Mouse (Mus musculus): ENCODE results near the gene Map3k12. TPM values are rescaled to one million over a fixed set of nuclear protein-coding genes. Genes with fewer than 3 reads are reported as not detected.

The Map3k12 gene
- total and polyA plus RNA-seq, 3 experiments = 5.2 to 15.1 (median 10.6) TPM

- DNase-seq = no peak
Observed at GRCm38 (mm10) chr15:102459381-102459780, 57.5 kb downstream of the Map3k12 start.

GRCm38 (mm10) chr15:102458904-102459317 lies 58.0 kb downstream of the Map3k12 start, which contains the start of gene Prr13:
TSS of gene Prr13 (plus strand) at chr15:102459028.
- peak; percentile 94 for DNase-seq

DNA sequence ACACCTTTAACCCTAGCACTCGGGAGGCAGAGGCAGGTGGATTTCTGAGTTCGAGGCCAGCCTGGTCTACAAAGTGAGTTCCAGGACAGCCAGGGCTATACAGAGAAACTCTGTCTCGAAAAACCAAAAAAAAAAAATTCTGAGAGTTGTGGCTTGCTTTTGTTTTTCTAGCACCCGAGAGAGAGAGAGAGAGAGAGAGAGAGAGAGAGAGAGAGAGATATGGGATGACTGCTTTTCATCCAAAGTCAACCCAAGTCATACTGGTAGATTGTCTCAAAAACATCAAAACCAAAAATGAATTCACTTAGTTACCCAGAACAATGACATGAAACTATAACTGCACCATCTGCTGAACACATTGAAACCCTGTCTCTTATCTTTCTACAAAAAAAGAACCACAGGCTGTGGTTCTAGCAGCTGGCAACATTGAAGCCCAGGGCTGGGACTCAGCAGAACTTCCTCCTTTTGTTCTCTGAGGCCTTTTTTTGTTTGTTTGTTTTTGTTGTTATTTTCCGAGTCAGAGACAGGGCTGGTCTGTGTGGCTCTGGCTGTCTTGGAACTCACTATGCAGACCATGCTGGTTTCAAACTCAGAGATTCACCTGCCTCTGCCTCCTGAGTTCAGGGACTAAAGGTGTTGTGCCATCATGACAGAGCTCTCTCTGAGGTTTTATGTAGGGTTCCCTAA lies 58.7 kb downstream of the Map3k12 start:
- DNase-seq = no peak

DNA sequence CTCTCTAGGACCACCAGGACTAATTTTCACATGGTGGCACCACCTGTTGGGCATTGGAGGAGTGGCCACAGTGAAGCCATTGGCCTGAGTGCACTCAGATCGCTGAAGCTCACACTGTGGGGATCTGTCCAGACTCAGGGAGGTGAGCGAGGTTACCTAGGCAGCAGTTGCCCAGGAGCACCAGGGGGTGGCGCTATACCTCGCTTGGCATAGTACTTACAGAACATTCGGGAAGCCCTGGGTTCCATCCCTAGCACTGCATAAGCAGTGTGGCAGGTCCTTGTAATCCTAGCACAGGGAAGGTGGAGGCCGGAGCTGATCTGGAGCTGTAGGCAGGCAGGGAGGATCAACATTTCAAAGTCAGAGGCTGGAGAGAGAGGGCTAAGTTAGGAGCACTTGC lies 60.9 kb downstream of the Map3k12 start:
- no peak for DNase-seq

GRCm38 (mm10) chr15:102451666-102452430 lies 65.0 kb downstream of the Map3k12 start:
- DNase-seq = no peak

DNA sequence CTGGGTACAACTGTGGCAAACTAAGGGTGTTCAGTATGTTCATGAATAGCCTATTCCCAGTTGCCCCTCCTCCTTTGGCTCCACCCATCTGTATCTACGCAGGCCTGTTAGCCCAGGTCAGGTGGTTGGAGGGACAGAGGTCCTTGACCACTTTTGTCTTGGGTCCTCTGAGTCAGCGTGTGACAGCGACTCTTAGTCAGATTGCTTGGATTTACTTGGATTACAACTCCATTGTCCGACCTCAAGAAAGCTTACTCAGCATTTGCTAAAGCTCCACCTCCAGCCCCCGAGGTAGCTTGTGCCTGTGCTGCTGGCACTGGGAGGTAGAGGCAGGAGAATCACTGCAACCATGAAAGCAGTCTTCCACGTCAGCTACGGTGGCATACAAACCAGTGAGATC lies 65.9 kb downstream of the Map3k12 start:
- DNase-seq = peak; percentile 89

DNA sequence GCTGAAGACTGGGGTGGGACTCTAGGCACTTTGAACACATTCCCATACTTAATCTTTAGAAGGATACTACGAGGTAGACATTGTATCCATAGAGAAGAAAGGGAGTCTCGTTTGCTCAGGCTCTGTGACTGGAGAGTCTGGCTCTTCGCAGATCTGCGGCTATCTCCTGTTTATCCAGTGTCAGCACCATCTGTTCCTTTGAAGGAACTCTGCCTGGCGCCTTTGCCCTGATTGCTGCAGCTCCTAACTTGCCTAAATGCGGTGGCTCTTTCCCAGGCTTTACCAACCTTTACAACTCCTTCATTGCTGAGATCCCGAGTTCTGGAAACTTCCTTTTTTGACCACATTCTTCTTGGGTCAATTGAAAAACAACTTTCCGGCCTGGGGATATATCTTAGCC lies 67.5 kb downstream of the Map3k12 start:
- DNase-seq = no peak

Other genes starting within 250 kb of the Map3k12 start
- not detected for gene Gm9918, start 246.5 kb downstream of the Map3k12 start, total RNA-seq (2021)
- 0.47 and 0.87 TPM in 2 replicates for gene Gm9918, start 246.5 kb downstream of the Map3k12 start, polyA plus RNA-seq (2012; rRNA removed)
- 10 to 100 TPM; 38.2 to 46.3 TPM for gene Mfsd5, start 237.6 kb downstream of the Map3k12 start, total RNA-seq (2021)
- gene Mfsd5, start 237.6 kb downstream of the Map3k12 start, polyA plus RNA-seq (2012; rRNA removed) = 99.6 and 108 TPM in 2 replicates
- 1 to 10 TPM in 1 of 2 experiments, under 1 TPM in 1; 0.86 to 2.5 TPM for gene Espl1, start 220.8 kb downstream of the Map3k12 start, total RNA-seq (2021)
- gene Espl1, start 220.8 kb downstream of the Map3k12 start, polyA plus RNA-seq (2012; rRNA removed) = 1.8 and 2.2 TPM in 2 replicates
- 100 to 1,000 TPM; 416 to 441 TPM for gene Pfdn5, start 190.9 kb downstream of the Map3k12 start, total RNA-seq (2021)
- 19.1 and 19.8 TPM in 2 replicates for gene Pfdn5, start 190.9 kb downstream of the Map3k12 start, polyA plus RNA-seq (2012; rRNA removed)
- gene Myg1, start 185.4 kb downstream of the Map3k12 start, total RNA-seq (2021) = 10 to 100 TPM; 54.1 to 60.3 TPM
- gene Myg1, start 185.4 kb downstream of the Map3k12 start, polyA plus RNA-seq (2012; rRNA removed) = 73.3 and 77.5 TPM in 2 replicates
- 10 to 100 TPM; 16.8 to 18.1 TPM for gene Aaas, start 166.3 kb downstream of the Map3k12 start, total RNA-seq (2021)
- gene Aaas, start 166.3 kb downstream of the Map3k12 start, polyA plus RNA-seq (2012; rRNA removed) = 44.9 and 46.6 TPM in 2 replicates
- gene Sp7, start 149.9 kb downstream of the Map3k12 start, total RNA-seq (2021) = under 1 TPM; 0.09 to 0.14 TPM
- gene Sp7, start 149.9 kb downstream of the Map3k12 start, polyA plus RNA-seq (2012; rRNA removed) = 0.50 and 0.55 TPM in 2 replicates
- 10 to 100 TPM; 71.7 to 72.1 TPM for gene Sp1, start 110.9 kb downstream of the Map3k12 start, total RNA-seq (2021)
- gene Sp1, start 110.9 kb downstream of the Map3k12 start, polyA plus RNA-seq (2012; rRNA removed) = 8.5 and 11.1 TPM in 2 replicates
- gene Amhr2, start 71.7 kb downstream of the Map3k12 start, total RNA-seq (2021) = 1 to 10 TPM; 1.0 to 1.6 TPM
- gene Amhr2, start 71.7 kb downstream of the Map3k12 start, polyA plus RNA-seq (2012; rRNA removed) = 1.3 and 2.5 TPM in 2 replicates
- gene Prr13, start 58.0 kb downstream of the Map3k12 start, total RNA-seq (2021) = 100 to 1,000 TPM; 105 to 197 TPM
- 213 and 313 TPM in 2 replicates for gene Prr13, start 58.0 kb downstream of the Map3k12 start, polyA plus RNA-seq (2012; rRNA removed)
- gene Pcbp2, start 46.5 kb downstream of the Map3k12 start, total RNA-seq (2021) = 100 to 1,000 TPM; 641 to 760 TPM
- 388 and 545 TPM in 2 replicates for gene Pcbp2, start 46.5 kb downstream of the Map3k12 start, polyA plus RNA-seq (2012; rRNA removed)
- not detected for gene Gm10337, start 13.3 kb downstream of the Map3k12 start, total RNA-seq (2021)
- not detected in 2 replicates for gene Gm10337, start 13.3 kb downstream of the Map3k12 start, polyA plus RNA-seq (2012; rRNA removed)
- gene Tarbp2, start 1.1 kb upstream of the Map3k12 start, total RNA-seq (2021) = 10 to 100 TPM; 30.5 to 32.5 TPM
- 60.7 and 64.1 TPM in 2 replicates for gene Tarbp2, start 1.1 kb upstream of the Map3k12 start, polyA plus RNA-seq (2012; rRNA removed)
- gene Npff, start 7.9 kb upstream of the Map3k12 start, total RNA-seq (2021) = 1 to 10 TPM in 1 of 2 experiments, under 1 TPM in 1; 0.62 to 2.1 TPM
- 2.9 and 4.0 TPM in 2 replicates for gene Npff, start 7.9 kb upstream of the Map3k12 start, polyA plus RNA-seq (2012; rRNA removed)
- 1 to 10 TPM; 1.5 to 3.4 TPM for gene Gm28047, start 108.0 kb upstream of the Map3k12 start, total RNA-seq (2021)
- gene Gm28047, start 108.0 kb upstream of the Map3k12 start, polyA plus RNA-seq (2012; rRNA removed) = 0.10 TPM in 1 of 2 replicates, not detected in the other
- gene Atf7, start 108.4 kb upstream of the Map3k12 start, total RNA-seq (2021) = 10 to 100 TPM; 58.5 to 74.4 TPM
- 44.0 and 64.5 TPM in 2 replicates for gene Atf7, start 108.4 kb upstream of the Map3k12 start, polyA plus RNA-seq (2012; rRNA removed)
- gene Atp5g2, start 155.3 kb upstream of the Map3k12 start, total RNA-seq (2021) = 10 to 100 TPM; 19.5 to 24.2 TPM
- 415 and 492 TPM in 2 replicates for gene Atp5g2, start 155.3 kb upstream of the Map3k12 start, polyA plus RNA-seq (2012; rRNA removed)
- gene Calcoco1, start 205.1 kb upstream of the Map3k12 start, total RNA-seq (2021) = 100 to 1,000 TPM in 1 of 2 experiments, 10 to 100 TPM in 1; 93.4 to 136 TPM
- 75.4 and 89.3 TPM in 2 replicates for gene Calcoco1, start 205.1 kb upstream of the Map3k12 start, polyA plus RNA-seq (2012; rRNA removed)